Mouse (Mus musculus) forebrain, embryonic 11.5 days (tissue): ENCODE data around the gene Ppp1r3d. TPM values are rescaled to one million over a fixed set of nuclear protein-coding genes. Genes with fewer than 3 reads are reported as not detected.

Source experiments
- ATAC-seq: fragments of 200-750 bp; cut with Nextera tagmentation; replicated peaks from 2 replicates; pipeline ENCODE4 v1.8.0; 2017; ENCODE audit warnings: moderate TSS enrichment; ENCODE audit not compliant: low FRiP score
- DNase-seq: peaks from one replicate; pipeline ENCODE4 v3.0.0-alpha.2; 2017; ENCODE audit warnings: low spot score
- H3K27ac ChIP-seq: fragments of 300-500 bp; sonication (generic); 2 replicates; pipeline ENCODE4 v1.5.1; 2014; ENCODE audit warnings: low read depth, low read length
- H3K27me3 ChIP-seq: fragments of 300-500 bp; sonication (generic); 2 replicates; pipeline ENCODE4 v1.6.1; 2014; ENCODE audit warnings: mild to moderate bottlenecking, low read length, mixed read lengths; ENCODE audit not compliant: control insufficient read depth, insufficient read depth
- H3K36me3 ChIP-seq: fragments of 300-500 bp; sonication (generic); 2 replicates; pipeline ENCODE4 v1.6.1; 2014; ENCODE audit warnings: mild to moderate bottlenecking, low read length, moderate library complexity, mixed read lengths; ENCODE audit not compliant: control insufficient read depth, insufficient read depth
- H3K4me1 ChIP-seq: fragments of 300-500 bp; sonication (generic); replicated peaks from 2 replicates; pipeline ENCODE4 v1.6.1; 2014; ENCODE audit warnings: low read length, mixed read lengths; ENCODE audit not compliant: control insufficient read depth, insufficient read depth
- H3K4me2 ChIP-seq: fragments of 300-500 bp; sonication (generic); 2 replicates; pipeline ENCODE4 v1.6.1; 2014; ENCODE audit warnings: low read depth, mild to moderate bottlenecking, low read length, moderate library complexity, mixed read lengths; ENCODE audit not compliant: severe bottlenecking
- H3K4me3 ChIP-seq: fragments of 300-500 bp; sonication (generic); 2 replicates; pipeline ENCODE4 v1.5.1; 2014; ENCODE audit warnings: low read depth, low read length
- H3K9ac ChIP-seq: fragments of 300-500 bp; sonication (generic); 2 replicates; pipeline ENCODE4 v1.6.1; 2014; ENCODE audit warnings: low read length
- H3K9me3 ChIP-seq: fragments of 300-500 bp; sonication (generic); 2 replicates; pipeline ENCODE4 v1.6.1; 2016; ENCODE audit warnings: low read length, mixed read lengths; ENCODE audit not compliant: control insufficient read depth
- WGBS: fragments of 180-500 bp; shearing (Covaris S2); extraction: QIAGEN DNeasy Blood & Tissue Kit; methylation state at CpG from one replicate; pipeline ENCODE4 v1.1.7; 2014; 5-methylcytosine and 5-hydroxymethylcytosine counted together
- polyA plus RNA-seq: library from polyadenylated mRNA; unstranded; fragments of >200 nt; fragmentation: Nextera tagmentation; extraction: Ambion mirVana; gene quantifications from 2 replicates; pipeline ENCODE4 v1.2.1, GENCODE M21; 2014

The Ppp1r3d gene
- polyA plus RNA-seq, 1 experiment from 2014 or later: 0.76 TPM

DNA sequence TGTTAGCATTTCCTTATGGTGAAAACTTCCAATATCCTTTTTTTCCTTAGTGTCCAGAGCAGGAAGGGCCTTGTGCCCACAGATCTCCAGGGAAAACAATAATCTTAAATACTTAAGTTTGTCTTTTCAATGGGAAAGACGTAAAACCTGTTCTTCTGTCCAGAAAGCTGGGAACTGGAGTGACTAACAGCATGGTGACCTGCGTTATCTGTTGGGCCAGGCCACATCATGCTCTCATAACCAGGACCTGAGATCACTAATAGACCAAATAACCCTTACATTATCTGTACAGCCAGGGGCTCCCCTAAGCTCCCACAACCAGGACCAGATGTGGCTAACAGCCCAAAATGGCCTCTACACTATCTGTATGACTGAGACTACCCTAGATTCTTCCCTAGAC is 19.6 kb upstream of the Ppp1r3d start:
- Histone ChIP-seq H3K9ac (no peak overlapping the region), H3K4me2 (no peak overlapping the region), H3K4me3 (no peak overlapping the region), H3K27me3 (no peaks in the 10 kb centered on the region), H3K4me1 (no peaks in the 10 kb centered on the region), H3K9me3 (no peaks in the 10 kb centered on the region), H3K36me3 (no peaks in the 10 kb centered on the region), H3K27ac (no peak overlapping the region)
- DNase-seq: no peak
- WGBS: 94% methylated on average over 2 of the region's 2 CpGs
- no peak for ATAC-seq

DNA sequence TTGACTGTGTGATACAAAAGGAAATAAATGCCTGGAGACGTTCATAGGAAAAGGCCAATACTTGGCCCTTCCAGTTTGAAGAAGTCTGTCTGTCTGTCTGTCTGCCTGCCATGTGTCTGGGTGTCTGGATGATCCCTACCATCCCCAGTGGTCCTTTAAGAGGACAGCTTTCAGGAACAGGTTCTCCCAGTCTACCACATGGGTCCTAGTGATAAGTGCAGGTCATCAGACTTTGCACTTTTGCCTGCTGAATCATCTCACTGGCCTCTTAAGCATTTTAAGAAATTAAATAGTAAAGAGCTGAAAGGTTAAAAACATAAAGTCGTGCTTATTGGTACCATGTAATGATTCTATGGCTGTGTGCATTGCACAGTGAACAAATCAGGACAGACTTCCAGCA is 19.2 kb upstream of the Ppp1r3d start:
- Histone ChIP-seq H3K36me3 (no peaks in the 10 kb centered on the region), H3K4me1 (no peaks in the 10 kb centered on the region), H3K9ac (no peak overlapping the region), H3K9me3 (no peaks in the 10 kb centered on the region), H3K27ac (no peak overlapping the region), H3K4me2 (no peak overlapping the region), H3K27me3 (no peaks in the 10 kb centered on the region), H3K4me3 (no peak overlapping the region)
- ATAC-seq (no peak), DNase-seq (no peak)
- 62% methylated on average over 2 of the region's 2 CpGs for WGBS

DNA sequence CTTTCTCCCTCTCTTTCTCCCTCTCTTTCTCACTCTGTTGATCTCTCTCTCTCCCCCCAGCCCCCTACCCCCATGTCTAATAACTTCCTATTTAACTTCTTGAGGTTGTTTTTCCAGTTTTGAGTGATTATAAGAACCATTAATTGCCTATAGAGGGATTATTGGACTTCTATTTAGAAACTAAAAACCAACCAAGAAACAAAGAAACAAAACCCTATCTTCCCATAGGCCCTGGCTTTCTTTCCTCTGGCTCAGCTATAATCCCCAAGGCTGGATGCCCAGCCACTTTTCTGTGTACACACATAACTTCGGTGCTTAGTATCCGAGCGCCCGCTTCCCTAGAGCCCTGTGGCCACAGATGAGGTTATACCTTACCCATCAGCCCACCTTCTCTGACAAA is 16.0 kb upstream of the Ppp1r3d start, which contains the start of gene Cdh26:
Gene Cdh26, plus strand, starts transcription at position 301 of the 400 bp plus-strand sequence.
- Histone ChIP-seq H3K4me1 (no peaks in the 10 kb centered on the region), H3K4me2 (no peak within 1 kb of the TSS), H3K9me3 (no peaks in the 10 kb centered on the region), H3K9ac (no peak within 1 kb of the TSS), H3K36me3 (no peaks in the 10 kb centered on the region), H3K4me3 (no peak within 1 kb of the TSS), H3K27me3 (no peaks in the 10 kb centered on the region), H3K27ac (no peak within 1 kb of the TSS)
- no peak for ATAC-seq
- DNase-seq: no peak
- WGBS: 86% methylated on average over 4 of the region's 4 CpGs

DNA sequence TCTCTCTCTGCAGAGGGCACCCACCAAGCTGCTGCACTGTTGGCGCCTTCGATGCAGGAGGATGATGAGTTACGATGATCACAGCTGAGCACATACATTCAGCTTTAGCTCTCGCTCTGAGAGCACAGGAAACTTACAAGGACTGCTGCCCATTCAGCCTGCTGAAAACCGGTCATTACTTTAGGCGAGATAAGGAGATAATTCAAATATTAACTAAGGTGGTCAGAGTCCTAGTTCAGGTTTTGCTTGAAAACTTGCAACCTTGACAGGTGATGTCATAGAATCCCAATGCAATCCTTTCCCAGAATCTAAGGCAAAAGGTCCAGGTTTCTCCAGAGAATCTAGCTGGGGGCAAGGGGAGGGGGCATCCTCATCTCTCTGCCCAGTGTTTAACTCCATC is 15.2 kb upstream of the Ppp1r3d start:
- no peak overlapping the region for H3K4me3 ChIP-seq
- no peak for DNase-seq
- H3K4me1 ChIP-seq: no peaks in the 10 kb centered on the region
- no peak overlapping the region for H3K9ac ChIP-seq
- no peaks in the 10 kb centered on the region for H3K27me3 ChIP-seq
- no peak overlapping the region for H3K27ac ChIP-seq
- 90% methylated on average over 6 of the region's 6 CpGs for WGBS
- ATAC-seq: no peak
- H3K36me3 ChIP-seq: no peaks in the 10 kb centered on the region
- H3K9me3 ChIP-seq: no peaks in the 10 kb centered on the region
- H3K4me2 ChIP-seq: no peak overlapping the region

DNA sequence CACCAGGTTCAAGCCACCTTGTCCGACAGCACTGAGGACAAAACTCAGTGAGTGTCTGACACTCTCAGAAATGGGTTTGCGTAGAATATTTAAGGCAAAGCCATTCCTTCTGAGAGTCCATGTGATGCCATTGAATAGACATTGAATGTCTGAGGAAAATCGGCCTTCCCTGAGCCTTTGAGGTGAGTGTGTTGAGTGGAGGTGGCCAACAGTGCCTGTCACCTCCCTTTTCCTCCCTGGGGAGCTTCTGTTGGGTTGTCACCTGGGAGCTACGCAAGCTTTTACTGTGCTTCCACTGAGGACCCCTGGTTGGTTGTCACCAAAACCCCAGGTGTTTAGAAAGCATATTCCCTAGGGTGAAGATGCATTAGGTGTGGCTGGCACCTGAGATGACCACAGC is 14.4 kb upstream of the Ppp1r3d start:
- H3K27me3 ChIP-seq: no peaks in the 10 kb centered on the region
- no peak overlapping the region for H3K9ac ChIP-seq
- no peaks in the 10 kb centered on the region for H3K9me3 ChIP-seq
- H3K4me3 ChIP-seq: no peak overlapping the region
- H3K4me2 ChIP-seq: no peak overlapping the region
- no peak for DNase-seq
- no peak for ATAC-seq
- WGBS: 92% methylated on average over 4 of the region's 4 CpGs
- H3K36me3 ChIP-seq: no peaks in the 10 kb centered on the region
- no peak overlapping the region for H3K27ac ChIP-seq
- no peaks in the 10 kb centered on the region for H3K4me1 ChIP-seq

DNA sequence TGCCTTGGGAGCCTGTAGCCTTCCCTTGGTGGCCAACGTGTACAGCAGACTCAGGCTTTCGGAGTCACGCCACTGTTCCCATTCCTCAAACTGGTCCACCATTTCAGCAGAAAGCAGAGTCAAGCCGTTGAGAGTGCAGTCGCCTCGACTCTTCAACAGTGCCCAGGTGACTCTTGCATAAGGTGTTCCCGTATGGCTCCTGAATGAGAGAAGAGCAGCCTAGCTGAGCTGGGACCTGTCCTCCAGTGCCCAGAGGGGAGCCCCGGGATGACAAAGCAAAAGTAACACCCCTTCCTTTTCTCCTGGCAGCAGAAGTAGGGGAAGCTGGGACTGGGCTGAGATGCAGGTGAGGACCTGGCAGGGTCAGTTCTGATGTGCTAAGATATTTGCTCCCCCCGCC is 13.9 kb upstream of the Ppp1r3d start:
- DNase-seq (no peak), ATAC-seq (no peak)
- Histone ChIP-seq H3K36me3 (no peaks in the 10 kb centered on the region), H3K9me3 (no peaks in the 10 kb centered on the region), H3K27ac (no peak overlapping the region), H3K27me3 (no peaks in the 10 kb centered on the region), H3K4me3 (no peak overlapping the region), H3K4me2 (no peak overlapping the region), H3K4me1 (no peaks in the 10 kb centered on the region), H3K9ac (no peak overlapping the region)
- 81% methylated on average over 9 of the region's 9 CpGs for WGBS

DNA sequence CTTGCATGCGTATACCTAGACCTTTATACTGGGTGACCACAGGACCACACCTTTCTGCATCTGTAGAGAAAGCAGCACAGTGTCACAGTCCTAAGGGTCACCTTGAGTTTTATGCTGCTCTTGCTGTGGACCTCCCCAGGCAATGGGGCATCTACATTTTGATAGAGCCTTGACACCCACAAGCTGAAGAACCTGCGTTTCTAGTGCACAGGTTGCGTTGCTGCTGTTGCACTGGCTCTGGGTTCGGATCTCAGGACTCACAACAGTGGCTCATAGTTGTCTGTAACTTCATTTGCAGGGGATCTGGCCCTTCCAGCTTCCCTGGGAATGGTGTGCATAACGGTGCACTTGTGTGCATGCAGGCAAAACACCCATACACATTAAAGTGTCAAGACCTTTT is 12.9 kb upstream of the Ppp1r3d start:
- Histone ChIP-seq H3K4me3 (no peak overlapping the region), H3K9me3 (no peaks in the 10 kb centered on the region), H3K9ac (no peak overlapping the region), H3K36me3 (no peaks in the 10 kb centered on the region), H3K4me1 (no peaks in the 10 kb centered on the region), H3K27ac (no peak overlapping the region), H3K4me2 (no peak overlapping the region), H3K27me3 (no peaks in the 10 kb centered on the region)
- 87% methylated on average over 5 of the region's 5 CpGs for WGBS
- ATAC-seq: no peak
- DNase-seq: no peak

DNA sequence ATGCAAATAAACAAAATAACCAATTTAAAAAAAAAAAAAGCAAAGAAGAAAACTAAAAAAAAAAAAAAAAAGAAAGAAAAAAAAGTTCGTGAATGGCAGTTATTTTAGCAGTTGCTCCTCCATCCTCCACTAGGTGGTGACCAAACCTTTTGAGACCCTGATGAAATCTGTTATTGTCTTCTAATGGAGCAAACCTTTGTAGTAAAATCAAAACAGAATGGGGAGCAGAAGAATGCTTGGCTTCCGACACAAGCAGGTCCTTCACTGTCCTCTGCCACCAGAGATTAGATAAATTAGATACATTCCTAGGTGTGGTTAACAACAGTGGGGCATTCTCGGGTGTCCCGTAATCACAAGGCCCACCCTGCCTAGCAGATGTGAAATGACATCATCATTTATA is 12.0 kb upstream of the Ppp1r3d start:
- Histone ChIP-seq H3K4me2 (no peak overlapping the region), H3K27ac (no peak overlapping the region), H3K27me3 (no peaks in the 10 kb centered on the region), H3K9me3 (no peaks in the 10 kb centered on the region), H3K9ac (no peak overlapping the region), H3K36me3 (no peaks in the 10 kb centered on the region), H3K4me3 (no peak overlapping the region), H3K4me1 (no peaks in the 10 kb centered on the region)
- no peak for ATAC-seq
- DNase-seq: no peak
- 57% methylated on average over 4 of the region's 4 CpGs for WGBS

DNA sequence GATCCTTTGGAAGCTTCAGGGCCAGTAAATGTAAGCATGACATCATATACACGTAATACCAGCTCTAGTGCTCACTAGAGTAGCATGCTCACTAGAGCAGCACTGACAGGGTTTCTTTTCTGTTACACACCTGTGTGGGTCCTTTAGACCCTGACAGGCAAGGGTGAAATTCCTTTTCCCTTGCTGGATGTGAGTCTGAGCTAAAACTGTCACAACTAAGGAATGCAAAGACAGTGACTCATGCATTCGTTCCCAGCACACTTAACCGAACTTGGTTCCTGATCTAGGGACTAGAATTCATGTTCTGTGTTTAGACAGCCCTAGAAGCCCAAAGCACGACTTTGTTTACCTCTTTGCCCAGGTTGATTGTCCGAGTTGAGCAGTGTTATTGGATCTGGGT is 9.0 kb upstream of the Ppp1r3d start:
- Histone ChIP-seq H3K4me2 (no peak overlapping the region), H3K9me3 (no peaks in the 10 kb centered on the region), H3K4me3 (no peak overlapping the region), H3K9ac (no peak overlapping the region), H3K27ac (no peak overlapping the region), H3K4me1 (no peaks in the 10 kb centered on the region), H3K27me3 (no peaks in the 10 kb centered on the region), H3K36me3 (no peaks in the 10 kb centered on the region)
- WGBS: 80% methylated on average over 5 of the region's 5 CpGs
- DNase-seq (no peak), ATAC-seq (no peak)
